Mouse (Mus musculus) heart, postnatal 0 days (tissue): ENCODE results near the gene Ptpn22.

Experiments
- CTCF ChIP-seq: IDR thresholded peaks from 2 replicates; pipeline ENCODE4 v1.5.1; 2016; ENCODE audit warnings: antibody characterized with exemption, control low read depth, low read depth
- EP300 ChIP-seq: IDR thresholded peaks from 2 replicates; pipeline ENCODE4 v1.6.1; 2016; ENCODE audit warnings: antibody characterized with exemption, low read depth

DNA sequence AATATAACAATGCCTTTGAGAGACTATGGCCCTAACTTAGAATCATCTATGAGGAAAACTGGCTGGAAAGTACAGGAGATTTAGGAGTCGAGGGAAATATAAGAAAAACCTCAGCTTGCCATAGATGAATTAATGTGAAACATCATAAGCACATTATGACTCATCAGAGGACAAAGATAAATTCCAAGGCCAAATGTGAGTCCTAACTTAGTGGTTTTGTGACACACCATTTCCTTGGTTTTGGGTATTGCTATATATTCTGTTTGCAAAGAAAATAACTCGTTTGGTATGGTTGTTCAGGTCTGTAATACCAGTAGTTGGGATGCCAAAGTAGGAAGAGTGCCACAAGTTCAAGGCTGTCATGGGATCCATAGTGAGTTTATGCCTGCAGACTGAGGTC, 49.2 kb downstream of the Ptpn22 start:
- no peak for TF ChIP-seq CTCF
- TF ChIP-seq EP300, result no peak
